Mouse (Mus musculus): Measurements from ENCODE around the gene Drg1.
"Not testable (repeated sequence)": the region's sequence is repeated elsewhere in the genome, so short reads cannot be mapped to it uniquely, and the experiment has no call there.

Drg1 gene

GRCm38 (mm10) chr11:3167129-3167528 is 99.1 kb downstream of the Drg1 start:
- DNase-seq (ENCODE audit: low read depth, low spot score): not testable (repeated sequence)

- DNase-seq (ENCODE audit: low read depth, low spot score): not testable (repeated sequence)
These were observed 99.9 kb downstream of the Drg1 start for GRCm38 (mm10) chr11:3166321-3166720.

- DNase-seq (ENCODE audit: low read depth, low spot score): peak; percentile 43
These were observed 100.9 kb downstream of the Drg1 start for GRCm38 (mm10) chr11:3165210-3165782.

- not testable (repeated sequence) for DNase-seq (ENCODE audit: low read depth, low spot score)
These were observed 102.6 kb downstream of the Drg1 start for GRCm38 (mm10) chr11:3163661-3164060.

- DNase-seq (ENCODE audit: low read depth, low spot score): not testable (repeated sequence)
These were observed 103.1 kb downstream of the Drg1 start for GRCm38 (mm10) chr11:3163122-3163521.

GRCm38 (mm10) chr11:3162236-3162897 is 103.8 kb downstream of the Drg1 start:
- not testable (repeated sequence) for DNase-seq (ENCODE audit: low read depth, low spot score)

- DNase-seq (ENCODE audit: low read depth, low spot score): not testable (repeated sequence)
These were observed 104.8 kb downstream of the Drg1 start for GRCm38 (mm10) chr11:3161370-3161769.

- DNase-seq (ENCODE audit: low read depth, low spot score): not testable (repeated sequence)
These were observed 107.4 kb downstream of the Drg1 start for GRCm38 (mm10) chr11:3158800-3159199.

- DNase-seq (ENCODE audit: low read depth, low spot score): not testable (repeated sequence)
These were observed 108.2 kb downstream of the Drg1 start for GRCm38 (mm10) chr11:3157996-3158395.

- not testable (repeated sequence) for DNase-seq (ENCODE audit: low read depth, low spot score)
These were observed 109.2 kb downstream of the Drg1 start for GRCm38 (mm10) chr11:3156991-3157390.

- peak; percentile 56 for DNase-seq (ENCODE audit: low read depth, low spot score)
These were observed 112.4 kb downstream of the Drg1 start for GRCm38 (mm10) chr11:3153666-3154397.

- DNase-seq (ENCODE audit: low read depth, low spot score): not testable (repeated sequence)
These were observed 114.9 kb downstream of the Drg1 start for GRCm38 (mm10) chr11:3151358-3151757.

GRCm38 (mm10) chr11:3150677-3151003 is 115.6 kb downstream of the Drg1 start:
- DNase-seq (ENCODE audit: low read depth, low spot score): not testable (repeated sequence)

GRCm38 (mm10) chr11:3150003-3150676 is 116.1 kb downstream of the Drg1 start:
- DNase-seq (ENCODE audit: low read depth, low spot score): not testable (repeated sequence)

GRCm38 (mm10) chr11:3149471-3149870 is 116.7 kb downstream of the Drg1 start:
- not testable (repeated sequence) for DNase-seq (ENCODE audit: low read depth, low spot score)

GRCm38 (mm10) chr11:3146806-3147205 is 119.4 kb downstream of the Drg1 start:
- not testable (repeated sequence) for DNase-seq (ENCODE audit: low read depth, low spot score)

- peak; percentile 94 for DNase-seq (ENCODE audit: low read depth, low spot score)
These were observed 120.7 kb downstream of the Drg1 start for GRCm38 (mm10) chr11:3145359-3146165.

- DNase-seq (ENCODE audit: low read depth, low spot score): not testable (repeated sequence)
These were observed 122.2 kb downstream of the Drg1 start for GRCm38 (mm10) chr11:3143984-3144383.

- DNase-seq (ENCODE audit: low read depth, low spot score): not testable (repeated sequence)
These were observed 123.8 kb downstream of the Drg1 start for GRCm38 (mm10) chr11:3142413-3142812.

- DNase-seq (ENCODE audit: low read depth, low spot score): not testable (repeated sequence)
These were observed 125.2 kb downstream of the Drg1 start for GRCm38 (mm10) chr11:3140967-3141535.

GRCm38 (mm10) chr11:3138323-3138722 is 127.9 kb downstream of the Drg1 start:
- DNase-seq (ENCODE audit: low read depth, low spot score): not testable (repeated sequence)

All from ES-CJ7 (cell line).